Mouse (Mus musculus): ENCODE data around the gene Nav2.

- no peak for TF ChIP-seq CTCF (conservative IDR thresholded peaks at IDR 0.05; ENCODE audit: low read length)
- no peak for TF ChIP-seq NANOG (IDR thresholded peaks at IDR 0.05; ENCODE audit: borderline replicate concordance, low read length)
Observed at GRCm38 (mm10) chr7:49004402-49004801, 95.9 kb downstream of the Nav2 start.

Data from E14TG2a.4 (cell line).